Mouse (Mus musculus) G1E-ER4 (cell line): Measurements from ENCODE around the gene Ccnq. TPM values are rescaled to one million over a fixed set of nuclear protein-coding genes. Genes with fewer than 3 reads are reported as not detected.

Experiments used
- GATA1 ChIP-seq: IDR thresholded peaks from one replicate; pipeline ENCODE4 v1.8.0; 2012; ENCODE audit warnings: low read length, inconsistent platforms
- polyA plus RNA-seq: library from polyadenylated mRNA; stranded (reverse); fragments of >175 nt; gene quantifications from 2 replicates; pipeline ENCODE4 v1.2.3, GENCODE M21; 2012

The Ccnq gene
- 53.9 and 81.0 TPM in 2 replicates for polyA plus RNA-seq

- no peak for TF ChIP-seq GATA1
These were observed at the start of gene Ccnq for GRCm38 (mm10) chr11:78750885-78751842. Gene Ccnq, minus strand, starts transcription at chr11:78751729.

GRCm38 (mm10) chr11:78801094-78801493 is 49.6 kb upstream of the Ccnq start:
- TF ChIP-seq GATA1 = peak; percentile 22

DNA sequence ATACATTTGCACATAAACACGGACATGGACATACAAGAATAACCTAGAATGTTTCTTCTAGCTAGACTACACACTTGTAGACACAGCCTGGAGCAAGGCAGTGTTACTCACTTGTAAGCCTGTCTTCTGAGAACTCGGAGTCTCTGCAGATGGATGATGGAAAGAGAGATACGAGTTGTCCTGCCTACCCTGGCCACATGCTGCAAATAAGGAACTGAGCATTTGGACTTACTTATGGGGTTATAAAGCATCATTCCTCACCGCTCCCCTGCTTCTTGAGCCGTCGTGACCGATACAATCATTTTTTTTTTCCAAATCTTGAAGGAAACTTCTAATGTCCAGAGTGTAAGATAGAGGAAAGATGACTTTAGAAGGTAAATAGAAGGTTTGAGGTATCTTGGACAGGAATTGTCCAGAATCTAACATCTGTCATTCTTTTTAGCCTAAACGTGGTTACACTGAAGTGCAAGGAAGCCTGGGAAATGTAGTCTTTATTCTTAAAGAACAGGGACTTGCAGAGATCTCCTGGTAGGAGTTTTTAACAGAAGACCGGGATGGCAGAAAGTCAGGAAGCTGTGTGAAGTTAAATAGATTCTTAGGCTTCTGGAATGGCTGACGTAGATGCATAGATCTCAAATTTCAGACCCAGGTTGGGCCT is 44.7 kb upstream of the Ccnq start:
- TF ChIP-seq GATA1 = no peak

DNA sequence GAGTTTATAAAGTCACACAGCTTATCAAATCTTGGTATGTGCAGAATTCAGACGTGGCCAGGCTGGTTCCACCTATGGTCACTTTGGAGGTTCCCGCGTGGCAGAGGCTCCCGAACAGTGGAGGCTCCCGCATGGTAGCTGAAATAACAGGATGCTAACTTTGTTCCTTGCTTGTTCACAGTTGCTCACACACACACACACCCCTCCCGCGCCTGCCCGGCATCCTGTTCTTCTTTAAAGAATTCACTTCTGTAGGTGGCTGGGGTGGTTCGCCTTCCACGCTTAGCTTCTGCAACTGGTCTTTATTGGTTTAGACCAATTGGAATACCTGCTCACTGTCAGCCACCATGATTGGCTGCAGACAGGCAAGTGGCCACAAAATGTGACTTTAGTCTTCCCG is 41.6 kb upstream of the Ccnq start:
- TF ChIP-seq GATA1 = no peak

DNA sequence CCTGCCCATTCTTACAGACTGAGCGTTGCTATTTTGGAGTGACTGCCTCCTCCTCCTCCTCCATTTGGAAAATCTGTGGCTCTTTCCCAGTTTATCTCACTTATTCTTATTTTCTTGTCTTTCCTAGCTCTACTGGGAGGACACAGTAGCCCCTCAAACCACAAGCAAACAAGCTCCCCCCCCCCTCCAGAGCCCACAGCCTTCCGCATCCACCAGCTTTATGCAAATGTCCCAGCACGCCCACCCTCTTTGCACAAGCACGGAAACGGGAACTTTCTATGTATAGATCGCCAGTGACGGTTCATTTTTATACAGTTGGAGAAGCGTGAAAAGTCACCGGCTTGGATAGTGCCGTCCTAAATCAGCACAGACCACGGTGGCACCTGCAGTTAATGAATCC is 40.9 kb upstream of the Ccnq start:
- TF ChIP-seq GATA1 = no peak

DNA sequence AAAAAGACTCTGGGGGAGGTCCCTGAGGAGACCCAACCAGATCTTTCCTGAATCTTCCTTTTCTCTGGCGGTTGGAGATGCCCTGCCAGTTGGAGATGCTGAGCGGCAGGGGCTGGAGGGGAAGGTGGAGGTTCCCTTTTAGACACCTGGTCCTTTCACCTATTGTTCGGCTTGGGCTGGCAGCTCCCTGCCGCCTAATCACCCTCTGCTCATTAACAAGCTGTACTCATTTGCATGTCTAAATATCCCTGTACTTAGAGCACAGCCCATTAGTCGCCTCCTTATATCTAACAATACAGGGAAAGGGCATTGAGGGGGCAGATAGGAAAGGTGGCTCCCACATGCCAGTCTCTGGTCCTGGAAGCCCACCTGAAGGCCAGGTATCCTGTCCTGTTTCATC is 40.5 kb upstream of the Ccnq start:
- TF ChIP-seq GATA1 = no peak

GRCm38 (mm10) chr11:78791582-78791981 is 40.1 kb upstream of the Ccnq start:
- TF ChIP-seq GATA1 = no peak

DNA sequence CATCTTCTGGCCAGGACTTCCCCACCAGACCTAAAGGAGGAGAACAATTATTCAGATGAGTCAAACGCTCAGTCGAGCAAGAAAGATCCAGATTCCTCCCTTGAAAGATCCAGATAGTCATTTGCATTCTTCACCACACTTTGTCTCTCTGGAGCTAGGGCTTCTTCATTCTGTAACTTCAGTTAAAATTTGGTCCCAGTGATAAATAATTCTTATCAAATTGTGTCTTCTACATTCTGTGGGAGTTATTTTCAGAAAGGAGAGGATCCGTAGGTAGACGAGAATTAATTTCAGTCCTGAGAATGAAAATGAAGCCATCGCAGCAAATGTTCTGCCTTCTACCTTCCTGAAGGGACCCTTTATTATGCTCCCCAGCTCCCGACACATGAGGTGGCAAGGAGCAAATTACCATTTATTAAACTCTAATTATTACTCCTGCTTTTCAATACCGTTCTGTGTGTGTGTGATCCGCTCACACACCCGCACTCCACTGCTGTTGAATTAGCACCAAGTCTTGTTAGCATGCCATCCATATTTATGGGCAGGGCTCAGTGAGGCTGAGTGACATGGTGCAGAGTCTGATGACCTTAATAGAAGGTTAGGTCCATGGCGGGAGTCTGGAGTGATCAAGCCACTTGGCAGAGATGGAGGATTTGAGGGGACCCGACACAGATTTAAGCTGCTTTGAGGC is 38.0 kb upstream of the Ccnq start:
- TF ChIP-seq GATA1 = no peak

- TF ChIP-seq GATA1 = no peak
These were observed 34.5 kb upstream of the Ccnq start for GRCm38 (mm10) chr11:78786013-78786431.

DNA sequence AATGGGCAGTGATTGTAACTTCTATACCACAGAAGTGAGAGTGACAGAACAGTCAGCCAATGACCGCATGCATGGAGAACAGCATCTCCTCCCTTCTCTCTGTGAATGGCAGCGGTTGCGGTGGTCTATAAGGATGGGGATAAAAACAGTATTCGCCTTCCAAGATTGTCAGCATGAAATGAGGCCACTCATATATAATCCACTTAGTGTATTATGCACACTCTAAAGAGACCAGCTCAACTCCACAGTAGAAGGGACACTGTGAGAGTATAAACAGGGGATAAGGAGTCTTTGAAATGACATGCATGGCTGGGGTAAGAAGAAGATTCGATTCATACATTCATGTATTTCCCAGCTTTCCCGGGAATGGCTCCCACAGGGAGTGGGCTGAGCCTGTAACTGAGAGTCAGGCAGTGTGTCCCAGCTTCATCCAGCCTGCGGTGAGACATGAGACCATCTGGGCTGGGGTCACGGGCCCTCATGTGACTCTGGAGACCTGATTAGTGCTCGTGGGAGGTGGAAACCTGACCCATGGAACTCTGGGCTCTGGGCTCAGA is 31.3 kb upstream of the Ccnq start:
- no peak for TF ChIP-seq GATA1

- TF ChIP-seq GATA1 = no peak
These were observed 30.8 kb upstream of the Ccnq start for GRCm38 (mm10) chr11:78782326-78782725.

GRCm38 (mm10) chr11:78780571-78780970 is 29.0 kb upstream of the Ccnq start:
- TF ChIP-seq GATA1 = no peak

DNA sequence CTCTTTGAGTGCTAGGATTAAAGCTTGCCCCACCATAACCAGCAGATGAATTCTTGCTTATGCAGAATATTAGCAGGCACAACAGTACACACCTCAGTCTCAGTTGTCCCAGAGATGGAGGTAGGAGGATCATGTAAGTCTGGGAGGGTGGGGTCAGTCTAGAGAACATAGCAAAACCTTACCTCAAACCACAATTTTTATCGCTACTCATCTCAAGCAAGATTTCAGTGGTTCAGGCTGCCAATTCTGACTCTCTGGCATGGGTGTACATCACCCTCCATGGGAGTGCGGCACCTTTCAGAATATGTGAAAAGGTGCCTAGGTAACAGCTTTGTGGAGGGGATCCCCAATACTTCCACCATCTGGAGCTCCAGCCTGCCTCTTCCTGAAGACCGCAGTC is 28.5 kb upstream of the Ccnq start:
- no peak for TF ChIP-seq GATA1

- no peak for TF ChIP-seq GATA1
These were observed 26.5 kb upstream of the Ccnq start for GRCm38 (mm10) chr11:78777851-78778680.

DNA sequence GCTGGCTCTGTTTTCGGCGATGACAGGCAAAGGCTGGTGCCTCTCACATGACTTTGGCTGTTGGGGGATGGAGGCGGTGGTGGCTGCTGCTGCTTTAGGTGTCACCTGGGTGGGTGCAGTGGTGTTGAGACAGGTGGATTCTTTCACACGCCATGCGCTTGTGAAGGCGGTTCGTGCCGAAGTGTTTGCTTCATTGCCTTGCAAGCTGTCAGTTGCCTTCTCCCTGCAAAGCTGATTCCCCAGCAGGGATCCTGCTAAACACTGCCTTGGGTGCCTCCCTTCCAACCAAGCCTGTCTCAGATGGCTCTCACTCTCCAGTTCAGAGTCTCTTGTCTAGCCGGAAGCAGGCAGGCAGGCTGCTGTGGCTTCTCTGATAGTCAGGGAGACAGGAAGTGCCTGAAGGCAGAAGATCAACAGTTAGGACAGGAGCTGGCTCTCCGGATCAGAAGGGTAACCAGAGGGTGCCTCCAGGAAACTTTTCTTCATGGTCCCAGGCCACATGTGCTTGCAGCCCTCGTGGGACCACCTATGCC is 20.3 kb upstream of the Ccnq start:
- TF ChIP-seq GATA1 = peak; percentile 84
